Mouse (Mus musculus): ENCODE measurements around the gene Spsb1. TPM values are rescaled to one million over a fixed set of nuclear protein-coding genes. Genes with fewer than 3 reads are reported as not detected.

Spsb1 gene
- total RNA-seq, 2 experiments from 2014 or later: not detected

DNA sequence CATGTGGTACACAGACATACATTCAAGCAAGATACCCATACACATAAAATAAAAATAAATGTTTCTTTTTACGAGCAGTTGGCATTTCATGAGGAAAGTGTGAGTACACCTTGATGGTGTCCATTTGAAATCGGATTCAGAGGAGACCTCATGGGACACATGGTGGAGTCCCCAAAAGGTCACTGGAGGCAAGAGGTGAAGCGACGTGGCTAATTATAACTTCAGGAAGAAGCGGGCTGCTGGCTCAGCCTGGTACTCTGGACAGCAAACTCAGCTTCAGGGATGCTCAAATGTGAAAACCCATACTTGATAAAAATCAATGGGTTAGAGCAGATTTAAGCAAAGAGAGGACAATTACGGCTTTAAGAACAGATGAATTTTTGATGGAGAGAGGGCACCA, 33.5 kb upstream of the Spsb1 start:
- ATAC-seq (replicated peaks; ENCODE audit: low FRiP score, poor library complexity, severe bottlenecking): no peak

- no peak for ATAC-seq (replicated peaks; ENCODE audit: low FRiP score, poor library complexity, severe bottlenecking)
These were observed 32.0 kb upstream of the Spsb1 start for GRCm38 (mm10) chr4:149986671-149987417.

GRCm38 (mm10) chr4:149983921-149984645, 29.2 kb upstream of the Spsb1 start:
- no peak for ATAC-seq (replicated peaks; ENCODE audit: low FRiP score, poor library complexity, severe bottlenecking)

DNA sequence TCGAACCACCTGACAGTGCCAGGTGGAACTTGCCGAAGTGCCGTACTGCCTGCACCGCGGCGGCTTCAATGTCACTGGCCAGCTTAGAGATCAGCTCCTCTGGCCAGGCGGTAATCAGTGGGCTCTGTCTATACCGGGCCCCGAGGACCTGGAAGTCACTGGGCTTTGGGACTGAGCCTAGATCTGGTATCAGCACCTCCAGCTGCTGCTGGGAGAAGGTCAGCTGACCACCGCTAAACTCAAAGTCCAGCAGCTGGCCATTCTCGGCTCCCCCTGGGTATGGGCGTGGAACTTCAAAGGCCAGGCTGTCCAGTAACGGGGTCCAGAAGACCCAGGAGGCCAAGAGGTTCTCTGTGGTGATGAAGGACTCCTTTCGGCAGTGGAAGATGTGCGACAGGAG, 27.3 kb upstream of the Spsb1 start:
- ATAC-seq (replicated peaks; ENCODE audit: low FRiP score, poor library complexity, severe bottlenecking): no peak

DNA sequence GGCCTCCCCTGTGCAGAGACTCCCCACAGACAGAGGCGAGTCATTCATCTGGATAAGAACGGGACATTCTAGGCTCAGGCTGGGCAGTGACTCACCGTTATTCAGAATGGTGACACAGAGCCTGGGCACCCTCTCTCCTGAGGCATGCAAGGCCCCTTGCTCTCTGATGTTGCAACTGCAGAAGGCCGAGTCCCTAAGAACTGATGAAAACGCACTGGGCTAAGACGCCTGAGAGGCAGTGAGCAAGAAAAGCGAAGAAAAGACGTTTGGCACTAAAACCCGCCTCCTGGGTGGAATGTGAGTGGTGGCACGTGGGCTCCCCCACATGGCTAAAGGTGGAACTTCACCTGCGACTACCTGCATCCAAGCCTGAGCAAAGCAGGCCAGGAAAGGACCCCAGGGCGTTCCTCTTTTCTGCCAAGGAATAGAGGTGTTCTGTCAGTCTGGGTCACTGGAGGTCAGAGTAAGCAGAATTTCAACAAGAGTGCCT, 25.0 kb upstream of the Spsb1 start:
- ATAC-seq (replicated peaks; ENCODE audit: low FRiP score, poor library complexity, severe bottlenecking): peak; percentile 78

- ATAC-seq (replicated peaks; ENCODE audit: low FRiP score, poor library complexity, severe bottlenecking): no peak
These were observed 24.0 kb upstream of the Spsb1 start for GRCm38 (mm10) chr4:149978820-149979219.

DNA sequence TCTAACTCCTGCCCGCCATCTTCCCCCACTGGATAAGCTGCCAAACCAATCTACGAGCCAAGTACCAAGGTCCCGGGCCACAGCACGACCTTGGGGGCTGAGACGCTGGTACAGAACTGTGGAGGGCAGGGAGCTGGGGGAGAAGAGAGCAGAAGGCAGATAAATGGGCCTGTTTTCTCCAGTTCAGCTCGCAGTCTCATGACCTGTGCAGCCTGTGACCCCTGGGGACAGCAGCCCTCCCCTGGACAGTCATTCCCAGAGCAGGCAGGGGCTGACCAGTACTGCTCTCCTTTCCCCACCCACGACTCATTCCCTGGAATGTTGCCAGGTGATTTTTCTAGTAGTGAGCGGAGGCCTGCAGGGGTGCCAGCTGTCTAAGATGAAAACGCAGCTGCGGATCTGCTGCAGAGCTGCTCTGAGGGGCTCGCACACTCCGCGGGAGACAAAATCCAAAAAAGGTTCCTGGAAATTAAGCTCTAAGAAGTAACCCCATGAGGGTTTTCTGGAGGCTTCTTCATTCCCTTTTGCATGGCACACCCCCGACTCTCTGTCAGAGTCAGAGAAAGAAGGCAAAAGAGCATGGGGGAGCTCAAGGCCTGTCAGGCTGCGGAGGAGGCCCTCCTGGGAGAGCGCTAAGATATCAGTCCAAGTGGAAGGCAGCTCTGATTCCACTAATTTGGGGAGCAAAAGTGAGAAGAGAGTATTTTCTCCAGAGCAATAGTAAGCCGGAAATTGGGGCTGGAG, 23.1 kb upstream of the Spsb1 start:
- ATAC-seq (replicated peaks; ENCODE audit: low FRiP score, poor library complexity, severe bottlenecking): no peak

GRCm38 (mm10) chr4:149977181-149977580, 22.3 kb upstream of the Spsb1 start:
- ATAC-seq (replicated peaks; ENCODE audit: low FRiP score, poor library complexity, severe bottlenecking): no peak

- no peak for ATAC-seq (replicated peaks; ENCODE audit: low FRiP score, poor library complexity, severe bottlenecking)
These were observed 20.9 kb upstream of the Spsb1 start for GRCm38 (mm10) chr4:149975730-149976254.

- ATAC-seq (replicated peaks; ENCODE audit: low FRiP score, poor library complexity, severe bottlenecking): no peak
These were observed 20.4 kb upstream of the Spsb1 start for GRCm38 (mm10) chr4:149975291-149975690.

DNA sequence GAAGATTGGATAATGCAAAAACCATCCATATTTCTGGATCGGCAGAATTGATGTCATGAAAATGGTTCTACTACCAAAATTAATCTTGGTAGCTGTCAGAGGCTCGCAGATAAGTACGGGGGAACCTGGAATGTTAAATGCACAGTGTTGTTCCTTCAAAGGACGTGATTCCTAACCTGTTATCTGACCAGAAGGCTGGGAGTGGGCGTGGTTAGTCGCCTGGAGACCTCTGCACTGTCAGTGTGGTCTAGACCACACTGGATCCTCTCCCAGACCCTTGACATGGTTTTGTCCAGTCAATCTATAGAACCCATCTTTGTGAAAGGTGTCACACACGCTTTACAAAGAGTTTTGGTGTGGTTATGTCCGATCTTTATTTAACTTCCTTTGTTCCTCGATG, 16.6 kb upstream of the Spsb1 start:
- ATAC-seq (replicated peaks; ENCODE audit: low FRiP score, poor library complexity, severe bottlenecking): no peak

DNA sequence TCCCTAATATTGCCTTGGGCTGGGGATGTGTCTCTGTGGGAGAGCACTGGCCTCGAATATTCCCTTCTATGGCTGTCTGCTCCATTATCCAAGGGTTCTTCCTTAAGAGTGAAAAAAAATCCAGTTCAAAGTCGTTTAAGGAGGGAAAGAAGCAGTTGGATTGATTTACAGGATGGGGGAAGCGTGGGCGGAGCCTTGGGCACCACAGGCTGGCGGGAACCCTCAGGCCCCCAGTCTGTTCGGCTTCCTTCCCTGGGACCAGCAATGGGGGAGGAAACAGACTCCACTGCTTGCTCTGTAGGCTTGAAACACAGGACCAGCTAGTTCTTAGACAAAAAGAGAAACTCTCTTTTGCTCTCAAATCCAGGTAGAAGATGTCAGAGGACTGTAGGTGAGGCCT, 13.7 kb upstream of the Spsb1 start:
- no peak for ATAC-seq (replicated peaks; ENCODE audit: low FRiP score, poor library complexity, severe bottlenecking)

GRCm38 (mm10) chr4:149966963-149967362, 12.1 kb upstream of the Spsb1 start:
- no peak for ATAC-seq (replicated peaks; ENCODE audit: low FRiP score, poor library complexity, severe bottlenecking)

DNA sequence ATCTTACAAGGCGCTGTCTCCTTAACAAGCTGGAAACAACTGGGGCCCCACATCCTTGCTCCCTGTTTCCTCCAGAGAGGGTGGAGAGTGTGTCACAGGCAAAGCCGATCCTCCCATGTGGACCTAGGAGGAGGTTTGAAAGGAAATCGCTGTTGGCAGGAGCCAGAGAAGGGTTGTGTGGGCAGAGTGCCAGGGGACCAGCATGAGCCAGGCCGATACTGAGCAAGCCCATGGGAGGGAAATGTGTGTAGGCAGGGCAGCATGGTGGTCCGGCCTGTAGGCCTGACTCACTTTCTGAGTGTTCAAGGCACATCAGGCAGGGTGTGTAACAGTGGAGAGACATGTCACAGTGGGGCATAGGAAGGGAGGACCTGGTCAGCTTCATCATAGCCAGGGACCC, 11.4 kb upstream of the Spsb1 start:
- 0 out of 2 replicates have a peak, but pooled peaks have one; percentile 46 for ATAC-seq (replicated peaks; ENCODE audit: low FRiP score, poor library complexity, severe bottlenecking)

GRCm38 (mm10) chr4:149965672-149966071, 10.8 kb upstream of the Spsb1 start:
- ATAC-seq (replicated peaks; ENCODE audit: low FRiP score, poor library complexity, severe bottlenecking): no peak; the same call in 1 of the 2 replicates

- no peak for ATAC-seq (replicated peaks; ENCODE audit: low FRiP score, poor library complexity, severe bottlenecking)
These were observed 10.4 kb upstream of the Spsb1 start for GRCm38 (mm10) chr4:149965242-149965641.

- ATAC-seq (replicated peaks; ENCODE audit: low FRiP score, poor library complexity, severe bottlenecking): no peak
These were observed 9.9 kb upstream of the Spsb1 start for GRCm38 (mm10) chr4:149964770-149965169.

DNA sequence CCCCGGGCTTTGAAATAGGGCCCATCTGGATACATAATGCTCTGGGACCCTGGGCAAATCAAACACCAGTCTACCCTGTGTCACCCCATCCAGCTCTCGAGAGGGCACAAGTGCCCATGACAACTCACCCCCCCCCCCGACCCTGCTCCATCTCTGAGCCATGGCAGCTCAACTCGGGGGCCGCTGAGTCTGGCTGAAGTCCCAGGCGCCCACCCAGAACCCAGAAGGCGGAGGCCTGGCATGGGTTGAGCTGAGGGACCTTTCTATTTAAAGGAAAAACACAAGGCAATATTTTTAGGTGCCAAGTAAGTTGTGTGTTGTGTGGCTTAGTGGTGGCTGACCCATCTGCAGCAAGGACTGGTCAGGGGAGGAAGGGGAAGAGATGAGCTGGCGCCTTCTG, 9.4 kb upstream of the Spsb1 start:
- ATAC-seq (replicated peaks; ENCODE audit: low FRiP score, poor library complexity, severe bottlenecking): no peak

GRCm38 (mm10) chr4:149960391-149960790, 5.5 kb upstream of the Spsb1 start:
- ATAC-seq (replicated peaks; ENCODE audit: low FRiP score, poor library complexity, severe bottlenecking): no peak

GRCm38 (mm10) chr4:149959816-149960215, 5.0 kb upstream of the Spsb1 start:
- ATAC-seq (replicated peaks; ENCODE audit: low FRiP score, poor library complexity, severe bottlenecking): no peak
